Mouse (Mus musculus): ENCODE measurements around the gene Flnb. TPM values are rescaled to one million over a fixed set of nuclear protein-coding genes. Genes with fewer than 3 reads are reported as not detected.

The Flnb gene
- polyA plus RNA-seq, 1 experiment from 2014 or later: 19.8 TPM

- H3K36me3 ChIP-seq: peaks cover 89% of the 10 kb centered on the region
- no peak for DNase-seq (ENCODE audit: low spot score)
- no peak overlapping the region for H3K4me3 ChIP-seq
- no peak overlapping the region for H3K27ac ChIP-seq
- no peaks in the 10 kb centered on the region for H3K9me3 ChIP-seq
- no peaks in the 10 kb centered on the region for H3K4me1 ChIP-seq (replicated peaks)
- no peaks in the 10 kb centered on the region for H3K27me3 ChIP-seq (ENCODE audit: insufficient read depth, poor library complexity, severe bottlenecking)
- 80% methylated on average over 4 of the region's 4 CpGs for WGBS
Measured at GRCm38 (mm10) chr14:7919921-7920320, 102.2 kb downstream of the Flnb start.

GRCm38 (mm10) chr14:7921459-7921858 is 103.7 kb downstream of the Flnb start:
- Histone ChIP-seq H3K9me3 (no peaks in the 10 kb centered on the region), H3K27ac (no peak overlapping the region), H3K27me3 (ENCODE audit: insufficient read depth, poor library complexity, severe bottlenecking) (no peaks in the 10 kb centered on the region), H3K4me3 (no peak overlapping the region), H3K4me1 (replicated peaks) (no peaks in the 10 kb centered on the region), H3K36me3 (peaks cover 90% of the 10 kb centered on the region)
- no peak for DNase-seq (ENCODE audit: low spot score)
- 88% methylated on average over 5 of the region's 5 CpGs for WGBS

- Histone ChIP-seq H3K36me3 (peaks cover 84% of the 10 kb centered on the region), H3K4me1 (replicated peaks) (no peaks in the 10 kb centered on the region), H3K27ac (no peak overlapping the region), H3K9me3 (no peaks in the 10 kb centered on the region), H3K4me3 (no peak overlapping the region), H3K27me3 (ENCODE audit: insufficient read depth, poor library complexity, severe bottlenecking) (no peaks in the 10 kb centered on the region)
- no peak for DNase-seq (ENCODE audit: low spot score)
Measured at GRCm38 (mm10) chr14:7923635-7924034, 105.9 kb downstream of the Flnb start.

- no peak for DNase-seq (ENCODE audit: low spot score)
- H3K4me1 ChIP-seq (replicated peaks): no peaks in the 10 kb centered on the region
- WGBS: 85% methylated on average over 1 of the region's 1 CpGs
- H3K9me3 ChIP-seq: no peaks in the 10 kb centered on the region
- no peaks in the 10 kb centered on the region for H3K27me3 ChIP-seq (ENCODE audit: insufficient read depth, poor library complexity, severe bottlenecking)
- H3K4me3 ChIP-seq: no peak overlapping the region
- peaks cover 91% of the 10 kb centered on the region for H3K36me3 ChIP-seq
- H3K27ac ChIP-seq: no peak overlapping the region
Measured at GRCm38 (mm10) chr14:7928362-7928761, 110.6 kb downstream of the Flnb start.

GRCm38 (mm10) chr14:7929029-7929428 is 111.3 kb downstream of the Flnb start:
- H3K9me3 ChIP-seq: no peaks in the 10 kb centered on the region
- H3K27me3 ChIP-seq (ENCODE audit: insufficient read depth, poor library complexity, severe bottlenecking): no peaks in the 10 kb centered on the region
- no peak overlapping the region for H3K27ac ChIP-seq
- H3K36me3 ChIP-seq: peaks cover 91% of the 10 kb centered on the region
- 89% methylated on average over 7 of the region's 7 CpGs for WGBS
- no peak overlapping the region for H3K4me3 ChIP-seq
- H3K4me1 ChIP-seq (replicated peaks): no peaks in the 10 kb centered on the region
- DNase-seq (ENCODE audit: low spot score): no peak

GRCm38 (mm10) chr14:7932151-7932550 is 114.4 kb downstream of the Flnb start:
- Histone ChIP-seq H3K4me3 (no peak overlapping the region), H3K4me1 (replicated peaks) (peaks cover 4% of the 10 kb centered on the region; the same call in 1 of the 2 replicates), H3K36me3 (peaks cover 79% of the 10 kb centered on the region), H3K27ac (no peak overlapping the region), H3K9me3 (no peaks in the 10 kb centered on the region), H3K27me3 (ENCODE audit: insufficient read depth, poor library complexity, severe bottlenecking) (no peaks in the 10 kb centered on the region)
- no peak for DNase-seq (ENCODE audit: low spot score)
- WGBS: 95% methylated on average over 4 of the region's 4 CpGs

- WGBS: 89% methylated on average over 7 of the region's 7 CpGs
- peaks cover 65% of the 10 kb centered on the region for H3K36me3 ChIP-seq
Measured at GRCm38 (mm10) chr14:7934166-7934565, 116.4 kb downstream of the Flnb start.

GRCm38 (mm10) chr14:7937052-7937630 is 119.4 kb downstream of the Flnb start:
- peak overlapping the region; percentile 12; the same call in 1 of the 2 replicates for H3K4me3 ChIP-seq
- 20% methylated on average over 17 of the region's 17 CpGs for WGBS

More at GRCm38 (mm10) chr14:7934166-7934565, 116.4 kb downstream of the Flnb start:
- DNase-seq (ENCODE audit: low spot score): no peak
- H3K27ac ChIP-seq: no peak overlapping the region
- H3K27me3 ChIP-seq (ENCODE audit: insufficient read depth, poor library complexity, severe bottlenecking): no peaks in the 10 kb centered on the region
- H3K9me3 ChIP-seq: no peaks in the 10 kb centered on the region
- no peak overlapping the region for H3K4me3 ChIP-seq
- peaks cover 8% of the 10 kb centered on the region; the same call in 1 of the 2 replicates for H3K4me1 ChIP-seq (replicated peaks)

GRCm38 (mm10) chr14:7938809-7939784 is 121.3 kb downstream of the Flnb start:
- H3K36me3 ChIP-seq: peaks cover 56% of the 10 kb centered on the region
- WGBS: 93% methylated on average over 19 of the region's 19 CpGs

More at GRCm38 (mm10) chr14:7937052-7937630, 119.4 kb downstream of the Flnb start:
- Histone ChIP-seq H3K27ac (no peak overlapping the region), H3K4me1 (replicated peaks) (peaks cover 8% of the 10 kb centered on the region; the same call in 1 of the 2 replicates), H3K27me3 (ENCODE audit: insufficient read depth, poor library complexity, severe bottlenecking) (no peaks in the 10 kb centered on the region), H3K36me3 (peaks cover 57% of the 10 kb centered on the region), H3K9me3 (no peaks in the 10 kb centered on the region)
- peak; percentile 30 for DNase-seq (ENCODE audit: low spot score)

GRCm38 (mm10) chr14:7941413-7941812 is 123.7 kb downstream of the Flnb start:
- Histone ChIP-seq H3K27me3 (ENCODE audit: insufficient read depth, poor library complexity, severe bottlenecking) (no peaks in the 10 kb centered on the region), H3K4me3 (no peak overlapping the region), H3K27ac (no peak overlapping the region), H3K36me3 (peaks cover 63% of the 10 kb centered on the region), H3K4me1 (replicated peaks) (peaks cover 11% of the 10 kb centered on the region; the same call in 1 of the 2 replicates), H3K9me3 (no peaks in the 10 kb centered on the region)
- DNase-seq (ENCODE audit: low spot score): no peak
- WGBS: 88% methylated on average over 5 of the region's 5 CpGs

More at GRCm38 (mm10) chr14:7938809-7939784, 121.3 kb downstream of the Flnb start:
- DNase-seq (ENCODE audit: low spot score): no peak
- peaks cover 8% of the 10 kb centered on the region; the same call in 1 of the 2 replicates for H3K4me1 ChIP-seq (replicated peaks)
- H3K27ac ChIP-seq: no peak overlapping the region
- H3K27me3 ChIP-seq (ENCODE audit: insufficient read depth, poor library complexity, severe bottlenecking): no peaks in the 10 kb centered on the region
- H3K4me3 ChIP-seq: no peak overlapping the region
- no peaks in the 10 kb centered on the region for H3K9me3 ChIP-seq

GRCm38 (mm10) chr14:7943101-7943800 is 125.5 kb downstream of the Flnb start:
- H3K27ac ChIP-seq: no peak overlapping the region
- no peaks in the 10 kb centered on the region for H3K9me3 ChIP-seq
- WGBS: 81% methylated on average over 7 of the region's 7 CpGs
- DNase-seq (ENCODE audit: low spot score): no peak
- H3K4me1 ChIP-seq (replicated peaks): peaks cover 4% of the 10 kb centered on the region; the same call in 1 of the 2 replicates
- H3K36me3 ChIP-seq: peaks cover 67% of the 10 kb centered on the region
- H3K27me3 ChIP-seq (ENCODE audit: insufficient read depth, poor library complexity, severe bottlenecking): no peaks in the 10 kb centered on the region
- no peak overlapping the region for H3K4me3 ChIP-seq

GRCm38 (mm10) chr14:7943801-7944135 is 126.0 kb downstream of the Flnb start:
- no peaks in the 10 kb centered on the region for H3K27me3 ChIP-seq (ENCODE audit: insufficient read depth, poor library complexity, severe bottlenecking)
- H3K9me3 ChIP-seq: no peaks in the 10 kb centered on the region
- peaks cover 4% of the 10 kb centered on the region; the same call in 1 of the 2 replicates for H3K4me1 ChIP-seq (replicated peaks)
- H3K4me3 ChIP-seq: no peak overlapping the region
- DNase-seq (ENCODE audit: low spot score): no peak
- H3K36me3 ChIP-seq: peaks cover 72% of the 10 kb centered on the region
- H3K27ac ChIP-seq: 0 out of 2 replicates have a peak overlapping the region, but pooled peaks have one; percentile 3
- WGBS: 88% methylated on average over 3 of the region's 3 CpGs

Measured in hindbrain, embryonic 10.5 days (tissue).